Mouse (Mus musculus): ENCODE data around the gene Slc35c2.

Slc35c2 gene

DNA sequence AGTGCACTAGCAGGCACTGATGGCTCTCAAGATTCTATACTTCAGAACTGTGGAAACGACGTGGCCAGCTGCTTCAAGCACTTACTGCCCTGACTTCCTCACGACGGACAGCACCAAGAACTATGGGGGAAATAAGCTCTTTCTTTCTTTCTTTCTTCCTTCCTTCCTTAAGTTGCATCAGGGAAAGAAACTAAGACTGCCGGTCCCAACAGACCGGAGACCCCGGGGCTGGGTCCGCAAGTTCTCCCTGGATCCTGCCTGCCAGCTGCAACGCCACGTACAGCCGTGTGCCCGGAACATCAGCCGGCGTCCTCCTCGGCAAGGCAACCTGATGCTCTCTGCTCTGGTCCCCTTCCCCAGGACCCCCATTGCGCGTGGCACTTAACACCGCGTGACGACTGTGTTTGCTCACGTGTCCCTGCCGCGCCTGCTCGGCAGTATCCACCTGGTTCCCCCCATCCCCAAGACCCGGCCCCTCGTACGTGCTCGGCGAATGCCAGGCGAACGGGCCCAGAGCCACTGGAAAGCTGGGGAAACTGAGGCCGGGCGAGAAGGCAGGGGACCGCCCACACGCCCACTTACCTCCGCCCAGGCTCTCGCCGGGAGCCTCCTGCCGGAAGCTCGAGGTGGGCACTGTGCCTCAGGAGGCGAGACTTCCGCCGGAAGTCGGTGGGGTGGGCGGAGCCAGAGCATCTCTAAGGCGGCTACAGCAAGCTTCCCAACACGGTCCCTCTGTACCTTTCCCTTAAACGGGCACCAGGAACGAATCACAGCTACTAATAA lies at the start of gene Slc35c2:
Gene Slc35c2 (minus strand): TSS at position 668 of the 783 bp plus-strand sequence.
- peak; percentile 95 for DNase-seq (ENCODE audit: low spot score in 2 of 2)

DNA sequence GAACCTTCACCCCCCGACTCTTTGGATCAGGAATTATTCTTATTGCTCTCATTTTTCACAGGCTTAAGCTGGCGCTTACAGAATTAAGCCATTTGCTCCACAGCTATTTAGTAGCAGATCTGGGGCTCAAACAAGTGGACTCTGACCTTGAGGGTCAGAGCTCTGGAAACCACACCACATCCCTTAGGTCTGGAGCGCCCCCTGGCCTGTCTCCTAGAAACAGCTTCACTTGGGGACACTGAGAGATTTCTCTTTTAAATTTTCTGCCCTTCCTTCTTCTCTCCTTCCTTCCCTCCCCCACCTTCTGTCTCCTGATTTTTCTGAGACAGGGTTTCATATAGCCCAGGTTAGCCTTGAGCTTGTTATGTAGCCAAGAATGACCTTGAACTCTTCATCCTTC lies 49.5 kb upstream of the Slc35c2 start:
- DNase-seq (ENCODE audit: low spot score in 2 of 2), result no peak

DNA sequence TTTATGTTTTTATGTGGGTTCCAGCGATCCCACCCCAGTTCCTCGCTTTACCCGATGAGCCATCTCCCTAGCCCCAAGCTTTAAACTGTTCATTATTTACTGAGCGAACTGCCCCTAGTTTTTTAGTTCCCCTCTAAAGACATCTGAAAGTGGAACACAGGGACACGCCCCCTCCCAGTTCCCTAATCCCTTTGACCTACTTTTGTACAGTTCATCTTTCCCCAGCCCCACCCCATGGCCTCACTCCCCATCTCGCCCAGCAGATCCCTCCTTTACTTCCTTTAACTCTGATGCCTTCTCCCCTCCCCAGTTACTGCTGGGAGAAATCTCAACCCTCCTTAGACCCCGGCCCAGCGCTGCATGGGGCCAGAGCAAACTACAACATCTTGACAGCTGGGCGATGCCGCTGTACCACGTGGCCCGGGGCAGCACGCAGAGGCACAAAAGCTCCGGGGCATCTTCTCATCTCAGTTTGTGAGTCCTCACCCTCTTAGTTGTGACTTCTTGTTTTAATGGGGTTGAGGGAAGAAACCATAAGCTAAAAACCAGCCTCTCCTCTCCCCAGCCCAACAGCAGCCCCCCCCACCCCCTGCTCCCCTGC lies 45.0 kb upstream of the Slc35c2 start:
- DNase-seq (ENCODE audit: low spot score in 2 of 2), result no peak

DNA sequence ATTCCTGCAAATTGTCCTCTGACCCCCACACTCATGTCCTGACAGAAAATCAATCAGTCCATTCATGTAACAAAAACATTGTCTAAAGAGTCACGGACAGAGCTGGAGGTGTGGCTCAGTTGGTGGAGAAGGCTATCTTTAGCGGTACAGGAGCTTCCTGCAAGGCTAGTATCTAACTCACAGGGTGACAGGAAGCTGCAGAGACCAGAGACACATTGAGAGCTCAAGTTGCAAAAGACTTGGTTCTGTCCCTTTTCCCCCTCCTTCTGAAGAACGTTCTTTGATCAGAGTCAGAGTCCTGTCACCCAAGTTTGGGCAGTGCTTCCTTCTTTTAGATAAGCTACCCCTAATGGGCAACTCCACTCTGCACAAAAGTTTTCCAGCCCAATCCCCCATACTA lies 42.0 kb upstream of the Slc35c2 start:
- DNase-seq (ENCODE audit: low spot score in 2 of 2), result no peak

DNA sequence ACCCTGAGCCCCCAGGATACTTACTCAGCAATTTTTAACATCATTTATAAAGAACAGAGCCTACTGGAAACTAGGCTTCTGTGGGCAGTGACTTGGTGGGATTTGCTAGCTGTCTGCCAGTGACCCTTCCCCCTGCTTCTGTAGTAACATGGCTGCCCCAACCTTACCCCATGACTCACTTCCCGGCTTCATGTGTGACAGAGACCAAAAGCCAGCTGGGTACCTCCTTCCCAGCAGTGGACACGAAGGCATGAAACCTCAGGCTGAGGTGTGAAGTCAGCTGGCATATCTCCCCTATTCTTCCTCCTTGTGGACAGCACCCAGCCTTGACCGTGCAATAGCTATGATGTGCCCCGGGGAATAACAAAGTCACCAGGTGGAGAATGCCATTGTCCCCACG lies 41.1 kb upstream of the Slc35c2 start:
- no peak for DNase-seq (ENCODE audit: low spot score in 2 of 2)

DNA sequence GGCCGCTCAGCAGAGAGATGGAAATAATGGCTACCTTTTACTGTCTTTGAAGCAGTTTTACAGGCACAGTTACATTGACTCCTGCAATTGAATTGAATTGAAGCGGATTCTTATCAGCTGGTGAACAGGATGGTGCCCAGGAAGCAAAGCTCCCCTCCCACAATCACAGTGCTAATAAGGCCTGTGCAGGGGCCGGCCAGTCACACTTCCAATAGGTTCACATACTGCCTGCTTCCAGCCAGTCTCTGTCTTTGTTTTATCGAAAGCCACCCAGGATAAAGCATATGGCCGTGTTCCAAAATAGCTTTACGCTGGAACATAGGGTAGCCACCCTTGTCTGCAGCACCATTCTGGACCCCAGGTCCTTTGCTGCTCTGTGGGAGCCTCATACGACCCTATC lies 39.7 kb upstream of the Slc35c2 start:
- no peak for DNase-seq (ENCODE audit: low spot score in 2 of 2)

DNA sequence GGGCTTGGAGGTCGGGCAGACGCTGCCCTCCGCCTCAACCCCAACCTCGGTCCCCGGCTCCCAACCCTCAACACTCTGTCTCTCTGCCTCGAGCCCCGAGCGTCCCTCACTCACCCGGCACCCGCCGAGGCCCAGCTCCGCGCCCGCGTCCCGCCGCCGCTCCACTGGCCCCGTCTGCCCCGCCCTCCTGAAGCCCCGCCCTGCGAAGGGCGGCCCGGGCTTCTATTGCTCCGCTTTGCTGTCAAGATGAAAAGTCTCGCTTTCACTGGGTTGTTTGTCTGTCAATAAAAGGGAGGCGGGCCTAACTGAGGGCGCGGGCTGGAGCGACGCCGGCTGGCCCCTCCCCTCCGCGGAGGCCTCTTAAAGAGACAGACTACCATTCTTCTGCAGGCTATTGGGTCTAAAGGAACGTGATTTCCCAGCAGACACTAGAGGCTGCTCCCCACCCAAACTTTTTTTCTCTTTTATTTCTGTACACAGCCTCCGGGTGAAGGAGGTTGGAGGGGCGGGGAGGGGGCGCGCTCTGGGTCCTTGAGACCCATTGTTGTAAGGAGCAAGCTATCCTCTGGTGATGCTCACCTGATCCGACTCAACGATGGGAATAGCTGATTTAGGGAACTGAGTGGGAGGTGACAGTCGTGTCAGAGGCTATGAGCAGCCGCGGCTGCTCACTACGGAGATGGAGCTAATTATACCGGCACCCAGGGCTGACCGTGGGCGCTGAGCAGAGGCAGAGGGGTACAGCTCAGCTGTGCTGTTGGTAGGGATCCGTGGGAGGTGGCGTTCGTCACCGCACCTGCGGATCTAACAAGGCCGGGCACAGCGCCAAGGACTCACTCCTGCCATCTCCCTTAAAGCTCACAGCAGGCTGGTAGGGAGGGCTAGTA lies 38.9 kb upstream of the Slc35c2 start, which contains the start of gene Elmo2:
Gene Elmo2 (minus strand): TSS at position 176 of the 887 bp plus-strand sequence.
- peak; percentile 97 to 99 for DNase-seq (ENCODE audit: low spot score in 2 of 2)

DNA sequence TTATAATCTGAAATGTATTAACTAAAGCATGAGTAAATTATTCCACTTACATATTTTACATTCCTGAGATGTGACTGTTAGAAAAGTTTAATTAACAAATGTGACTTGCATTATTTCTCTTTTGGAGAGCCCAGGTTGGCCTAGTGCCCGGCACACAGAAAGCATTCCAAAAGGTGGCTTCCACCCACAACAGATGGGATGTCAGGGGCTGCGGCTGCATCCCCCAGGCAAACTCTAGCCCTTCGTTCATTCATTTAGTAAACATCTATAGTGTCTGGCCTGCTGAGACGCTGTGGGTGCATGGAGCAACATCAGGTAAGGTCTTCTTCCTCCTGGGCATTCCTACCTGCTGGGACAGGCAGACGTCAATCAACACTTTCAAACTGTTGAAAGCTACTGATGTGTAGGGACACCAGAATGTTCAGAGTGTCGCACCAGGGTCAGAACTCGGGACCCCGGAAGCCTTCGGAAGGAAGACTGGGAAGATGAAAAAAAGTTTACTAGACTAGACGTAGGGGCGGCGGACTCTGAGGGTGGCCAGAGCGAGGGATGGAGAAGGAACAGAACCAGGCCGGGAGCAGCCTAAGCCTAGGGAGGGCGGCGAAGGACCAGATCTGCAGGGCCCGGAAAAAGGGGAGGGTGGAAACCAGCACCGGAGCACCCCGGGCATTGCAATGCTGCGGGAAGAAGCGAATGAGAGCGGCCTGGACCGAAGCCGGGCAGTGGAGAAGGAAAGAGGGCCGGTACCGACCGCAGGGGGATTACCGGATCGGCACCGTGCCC lies 38.0 kb upstream of the Slc35c2 start:
- no peak for DNase-seq (ENCODE audit: low spot score in 2 of 2)

DNA sequence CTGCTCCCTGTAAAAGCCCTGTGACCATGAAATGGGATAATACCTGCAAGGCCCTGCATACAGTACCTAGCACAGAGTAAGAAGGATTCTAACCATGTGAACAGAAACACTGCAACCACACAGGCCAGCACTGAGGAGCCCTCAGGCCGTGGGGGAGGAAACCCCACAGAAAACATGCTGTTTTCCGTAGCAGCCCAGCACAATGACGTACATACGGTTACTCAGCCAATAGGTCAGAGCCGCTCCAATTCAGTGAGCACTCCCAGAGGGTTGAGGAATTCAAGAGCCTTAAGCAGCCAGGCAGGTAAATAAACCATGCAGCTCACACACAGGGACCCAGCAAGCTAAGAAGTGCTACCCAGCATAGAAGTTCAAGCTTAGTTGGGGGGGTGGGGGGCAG lies 36.3 kb upstream of the Slc35c2 start:
- DNase-seq (ENCODE audit: low spot score in 2 of 2), result no peak

DNA sequence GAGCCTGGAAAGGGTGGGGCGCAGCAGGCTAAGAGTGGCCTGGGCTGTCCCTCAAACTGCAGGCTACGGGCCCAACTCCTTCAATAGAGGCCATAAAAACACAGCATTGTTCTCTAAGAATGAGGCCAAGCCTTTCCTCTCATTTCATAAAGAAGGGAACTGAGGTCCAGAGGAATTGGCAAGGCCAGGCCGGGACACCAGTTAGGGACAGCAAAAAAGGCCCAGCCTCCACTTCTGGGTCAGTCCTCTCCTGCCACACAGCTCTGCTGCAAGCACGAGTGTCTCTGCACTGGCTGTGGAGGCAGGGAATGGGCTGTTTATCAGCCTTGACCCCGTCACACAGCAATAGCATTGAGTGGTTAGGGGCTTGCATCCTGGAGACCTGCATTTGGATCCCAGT lies 35.8 kb upstream of the Slc35c2 start:
- DNase-seq (ENCODE audit: low spot score in 2 of 2), result peak in 1 of 2 experiments; percentile 32

DNA sequence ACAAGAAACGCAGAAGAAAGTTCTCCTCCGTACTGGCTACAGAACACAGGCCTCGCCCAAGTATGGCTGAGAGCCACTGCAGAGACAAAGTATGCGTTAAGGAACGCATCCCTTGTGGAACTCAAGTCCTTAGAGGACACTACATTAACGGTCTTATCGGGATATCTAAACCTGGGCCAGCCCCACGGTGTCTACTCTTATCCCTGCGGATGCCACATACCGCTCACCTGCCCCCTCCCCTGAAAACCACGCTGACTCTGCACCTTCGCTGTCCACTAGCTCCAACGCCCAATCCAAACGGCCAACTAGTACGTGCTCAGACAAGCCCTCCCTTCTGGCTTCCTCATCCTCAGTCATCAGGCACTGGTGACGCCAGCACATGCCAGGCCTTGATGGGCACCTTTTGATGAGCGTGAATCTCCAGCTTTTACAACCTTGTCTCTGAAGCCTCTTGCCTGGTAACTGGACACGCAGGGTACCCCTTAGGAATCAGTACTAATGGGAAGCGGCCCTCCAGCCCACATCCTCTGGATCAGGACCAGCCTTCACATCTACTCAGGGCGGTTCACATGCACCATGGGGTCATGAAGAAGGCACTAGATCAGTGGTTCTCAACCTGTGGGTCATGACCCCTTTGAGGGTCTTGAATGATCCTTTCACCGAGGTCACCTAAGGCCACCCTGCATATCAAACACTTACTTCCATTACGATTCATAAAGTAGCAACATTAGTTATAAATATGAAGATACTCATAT lies 34.5 kb upstream of the Slc35c2 start:
- no peak for DNase-seq (ENCODE audit: low spot score in 2 of 2)

DNA sequence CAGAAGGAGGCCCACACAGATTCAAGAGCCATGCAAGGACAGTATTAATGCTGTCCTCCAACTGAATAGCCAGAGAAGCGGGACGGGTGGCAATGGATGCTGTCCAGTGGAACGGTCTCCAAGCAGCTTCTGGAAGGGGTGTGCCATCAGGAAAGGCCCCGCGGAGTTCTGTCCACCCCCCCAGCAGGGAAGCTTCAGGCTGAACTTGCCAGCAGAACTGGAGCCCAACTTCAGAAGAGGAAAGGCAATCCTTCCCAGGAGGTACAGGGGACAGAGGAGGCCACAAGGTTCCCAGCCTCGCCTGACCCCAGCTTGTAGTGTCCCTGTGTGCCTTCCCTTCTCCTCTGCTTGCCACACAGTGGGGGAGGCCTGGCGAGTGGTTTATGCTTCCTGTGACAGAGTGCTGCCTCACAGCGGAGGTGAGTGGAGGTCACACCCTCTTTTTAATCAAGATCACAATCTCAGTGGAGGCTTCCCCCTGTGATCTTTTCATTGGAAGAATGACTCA lies 33.8 kb upstream of the Slc35c2 start:
- peak in 1 of 2 experiments; percentile 35 for DNase-seq (ENCODE audit: low spot score in 2 of 2)

DNA sequence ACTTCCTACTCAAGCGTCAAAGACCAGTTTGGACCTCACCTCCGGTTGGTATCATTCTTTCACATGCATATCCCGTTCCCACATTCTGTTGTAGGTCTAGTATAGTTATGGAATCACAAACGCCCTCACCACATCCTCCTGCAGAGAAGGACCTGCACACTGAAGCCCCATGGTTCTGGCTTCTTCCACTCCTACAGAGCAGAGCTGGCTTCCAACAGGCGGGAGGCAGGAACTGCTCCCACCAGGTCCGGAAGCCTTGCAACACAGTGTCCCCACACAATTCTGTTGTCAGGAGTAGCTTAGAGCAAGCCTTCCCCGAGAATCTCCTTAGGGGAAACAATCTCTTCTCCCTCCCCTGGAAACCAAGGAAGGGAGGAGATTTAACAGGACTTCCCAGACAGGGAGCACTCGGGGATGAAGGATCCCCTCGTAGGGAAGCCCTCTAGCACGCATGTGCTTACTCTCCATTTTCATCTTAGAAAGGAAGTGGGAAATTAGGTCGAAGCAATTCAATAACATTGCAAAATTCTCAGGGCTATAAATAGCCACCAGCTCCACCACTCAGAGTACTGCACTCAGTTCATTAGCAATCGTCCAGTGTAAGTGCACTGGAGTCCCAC lies 33.0 kb upstream of the Slc35c2 start:
- DNase-seq (ENCODE audit: low spot score in 2 of 2), result peak in 1 of 2 experiments; percentile 61

DNA sequence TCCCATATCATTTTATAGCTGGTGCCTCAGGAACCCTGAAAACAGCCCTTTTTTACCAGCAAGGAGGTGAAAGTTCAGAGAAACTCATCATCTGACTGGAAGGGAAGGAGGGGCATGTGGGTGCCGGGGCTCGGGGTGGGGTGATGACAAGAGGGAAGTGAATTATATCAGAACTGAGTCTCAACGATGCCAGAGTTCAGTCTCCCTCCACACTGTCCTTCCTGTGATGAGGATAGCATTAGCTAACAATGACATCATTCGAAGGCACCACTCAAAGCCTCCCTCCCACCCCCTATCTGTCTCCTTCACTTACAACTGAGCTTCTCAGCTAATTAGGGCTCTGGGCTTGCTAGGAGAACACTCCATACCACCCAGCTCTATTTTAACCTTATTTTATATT lies 31.8 kb upstream of the Slc35c2 start:
- DNase-seq (ENCODE audit: low spot score in 2 of 2), result no peak

DNA sequence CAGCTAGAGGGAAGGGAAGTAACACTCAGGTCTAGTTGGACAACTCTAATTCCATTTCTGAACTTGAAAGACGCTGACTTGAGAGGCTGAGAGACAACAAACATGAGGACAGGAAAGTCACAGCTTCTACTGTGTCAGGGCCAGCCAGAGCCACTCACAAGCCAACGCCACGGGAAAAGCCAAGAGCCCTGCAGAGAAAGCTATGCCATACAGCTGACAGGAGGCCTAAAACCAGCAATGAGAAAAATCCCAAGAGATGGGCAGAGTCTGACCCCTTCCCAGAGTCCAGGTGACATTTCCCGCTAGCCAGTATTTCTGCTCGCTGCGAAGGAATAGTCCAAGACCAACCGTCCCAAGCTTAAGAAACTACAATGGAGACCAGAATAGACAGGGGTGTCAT lies 31.3 kb upstream of the Slc35c2 start:
- DNase-seq (ENCODE audit: low spot score in 2 of 2), result no peak

DNA sequence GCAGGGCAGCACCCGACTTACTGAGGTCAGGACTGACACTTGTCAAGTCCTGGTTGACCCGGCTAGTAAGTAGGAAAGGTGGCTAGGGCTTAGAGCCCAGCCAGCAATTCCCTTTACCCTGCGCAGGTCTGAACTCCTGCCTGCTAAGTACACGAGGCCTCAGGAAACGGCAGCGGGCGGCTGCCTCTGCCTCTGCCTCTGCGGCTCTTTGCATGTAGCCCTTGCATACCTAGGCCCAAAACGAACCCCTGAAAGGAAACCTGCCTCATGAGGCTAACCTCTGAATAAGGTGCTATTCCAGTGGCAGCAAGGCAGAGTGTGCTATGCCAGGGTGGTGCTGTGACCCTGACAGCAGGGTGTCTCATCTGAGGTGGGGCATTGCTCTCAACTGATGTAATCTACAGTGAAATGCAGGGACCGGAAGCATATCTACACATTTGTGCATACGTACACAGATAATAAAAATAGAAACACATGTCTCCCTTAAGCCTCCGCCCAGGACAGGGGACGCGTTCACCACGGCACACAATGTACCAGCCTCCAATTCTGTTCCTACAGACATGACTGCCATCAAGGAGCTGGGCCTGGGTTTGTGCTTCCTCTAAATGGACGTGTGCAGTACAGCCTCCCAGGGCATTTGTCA lies 30.1 kb upstream of the Slc35c2 start:
- DNase-seq (ENCODE audit: low spot score in 2 of 2), result no peak

DNA sequence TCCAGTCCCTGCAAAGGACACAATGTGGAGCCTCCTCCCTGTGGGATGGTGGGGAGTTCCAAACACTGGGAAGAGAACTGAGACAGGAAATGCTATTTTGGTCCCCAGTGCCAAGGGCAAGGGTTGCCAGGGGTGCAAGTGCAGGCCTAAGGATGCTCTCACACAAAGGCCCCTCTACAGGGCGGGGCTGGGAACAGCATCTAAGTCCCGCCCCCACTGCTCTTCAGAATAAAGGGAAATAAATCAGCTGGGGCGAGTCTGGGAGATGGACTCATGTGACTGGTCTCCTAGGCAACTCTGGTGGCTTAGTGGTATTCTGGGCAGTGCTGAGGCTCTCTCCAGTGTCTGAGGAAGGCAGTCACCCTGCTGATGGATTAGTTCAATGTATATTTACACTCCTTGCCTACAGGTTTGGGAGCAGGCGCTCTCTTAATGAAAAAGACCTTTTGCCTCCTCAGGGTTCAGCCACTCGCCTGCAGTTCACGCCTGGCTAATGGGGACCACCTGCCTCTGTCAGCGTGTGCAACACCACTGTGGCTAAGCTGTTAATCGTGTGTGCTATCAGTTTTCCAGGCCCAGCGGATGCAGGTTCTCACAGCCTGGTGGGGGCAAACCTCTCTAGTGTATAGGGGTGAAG lies 29.3 kb upstream of the Slc35c2 start:
- DNase-seq (ENCODE audit: low spot score in 2 of 2), result peak; percentile 70 to 82

DNA sequence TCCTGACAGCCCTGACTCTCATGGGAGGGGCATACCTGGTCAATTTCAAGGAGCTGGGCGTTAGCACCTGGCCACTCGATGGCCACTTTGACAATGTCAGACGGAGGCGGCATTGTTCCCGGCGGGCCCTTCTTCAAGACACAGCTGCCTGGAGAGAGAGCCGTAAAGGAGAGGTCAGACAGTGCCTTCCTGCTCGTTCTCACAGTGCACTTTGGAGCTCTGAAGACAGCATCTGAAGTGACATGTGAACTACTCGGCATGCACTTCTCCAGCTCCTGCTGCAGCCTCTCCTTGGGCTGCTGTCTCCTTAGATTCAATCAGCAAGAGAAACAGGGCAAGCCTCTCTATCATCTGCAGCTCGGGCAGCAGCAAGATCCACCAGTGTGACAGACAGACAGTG lies 28.5 kb upstream of the Slc35c2 start:
- no peak for DNase-seq (ENCODE audit: low spot score in 2 of 2)

DNA sequence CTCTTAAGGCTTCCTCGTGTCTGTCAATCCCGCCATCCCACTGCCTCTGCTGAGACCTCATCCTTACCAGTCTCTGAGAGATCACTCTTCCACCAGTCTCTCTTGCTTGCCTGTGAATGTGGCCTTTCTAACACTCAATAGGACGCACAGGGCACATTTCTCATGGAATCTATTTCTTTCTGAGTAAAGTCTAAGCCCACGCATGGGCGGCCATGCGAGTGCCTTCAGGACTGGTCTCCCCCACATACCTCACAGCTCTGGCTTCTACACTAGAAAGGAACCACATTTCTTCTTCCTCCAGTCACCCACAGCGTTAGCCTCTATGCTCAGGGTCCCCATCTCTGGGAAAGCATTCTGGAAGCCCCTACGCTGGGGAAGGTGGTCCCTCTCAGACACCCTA lies 26.5 kb upstream of the Slc35c2 start:
- no peak for DNase-seq (ENCODE audit: low spot score in 2 of 2)
